Mouse (Mus musculus) right cerebral cortex, postnatal 10 days (tissue): ENCODE measurements around the gene Exoc4.
A peak's percentile ranks its signal among the peaks of the same experiment; 100 is the strongest.

ENCODE experiments used
- DNase-seq, 2 experiments: peaks; one replicate each; pipeline ENCODE4 v3.0.0; 2021; ENCODE audit warnings: low spot score in 2 of 2

Exoc4 gene

GRCm38 (mm10) chr6:33755976-33756375 lies 507.1 kb downstream of the Exoc4 start:
- no peak for DNase-seq

- peak in 1 of 2 experiments; percentile 50 for DNase-seq
Measured at GRCm38 (mm10) chr6:33761557-33761956, 512.7 kb downstream of the Exoc4 start.

GRCm38 (mm10) chr6:33763245-33763644 lies 514.4 kb downstream of the Exoc4 start:
- peak; percentile 56 to 81 for DNase-seq

GRCm38 (mm10) chr6:33763970-33764369 lies 515.1 kb downstream of the Exoc4 start:
- DNase-seq: peak; percentile 37

GRCm38 (mm10) chr6:33769251-33769650 lies 520.4 kb downstream of the Exoc4 start:
- DNase-seq: no peak

- no peak for DNase-seq
Measured at GRCm38 (mm10) chr6:33770021-33770420, 521.1 kb downstream of the Exoc4 start.

- no peak for DNase-seq
Measured at GRCm38 (mm10) chr6:33772551-33773315, 523.8 kb downstream of the Exoc4 start.

GRCm38 (mm10) chr6:33792604-33793003 lies 543.7 kb downstream of the Exoc4 start:
- no peak for DNase-seq

- DNase-seq: peak in 1 of 2 experiments; percentile 6
Measured at GRCm38 (mm10) chr6:33801254-33801653, 552.4 kb downstream of the Exoc4 start.

- DNase-seq: peak in 1 of 2 experiments; percentile 26
Measured at GRCm38 (mm10) chr6:33803481-33804098, 554.7 kb downstream of the Exoc4 start.

GRCm38 (mm10) chr6:33804775-33805174 lies 555.9 kb downstream of the Exoc4 start:
- peak; percentile 84 to 91 for DNase-seq

- no peak for DNase-seq
Measured at GRCm38 (mm10) chr6:33806072-33806782, 557.3 kb downstream of the Exoc4 start.

- DNase-seq: peak in 1 of 2 experiments; percentile 18
Measured at GRCm38 (mm10) chr6:33814386-33814785, 565.5 kb downstream of the Exoc4 start.

- DNase-seq: no peak
Measured at GRCm38 (mm10) chr6:33823171-33823570, 574.3 kb downstream of the Exoc4 start.

GRCm38 (mm10) chr6:33823777-33824302 lies 575.0 kb downstream of the Exoc4 start:
- peak; percentile 58 to 76 for DNase-seq

- no peak for DNase-seq
Measured at GRCm38 (mm10) chr6:33828499-33828898, 579.6 kb downstream of the Exoc4 start.

GRCm38 (mm10) chr6:33829261-33829660 lies 580.4 kb downstream of the Exoc4 start:
- DNase-seq: no peak

GRCm38 (mm10) chr6:33831276-33831675 lies 582.4 kb downstream of the Exoc4 start:
- peak; percentile 45 to 47 for DNase-seq

- DNase-seq: no peak
Measured at GRCm38 (mm10) chr6:33832978-33833377, 584.1 kb downstream of the Exoc4 start.

GRCm38 (mm10) chr6:33836048-33836780 lies 587.3 kb downstream of the Exoc4 start:
- DNase-seq: no peak

GRCm38 (mm10) chr6:33842901-33843300 lies 594.0 kb downstream of the Exoc4 start:
- DNase-seq: no peak

GRCm38 (mm10) chr6:33859049-33859448 lies 610.2 kb downstream of the Exoc4 start:
- DNase-seq: no peak
